Mouse (Mus musculus): ENCODE data around the gene Phyh.

- TF ChIP-seq CTCF (IDR thresholded peaks at IDR 0.05; ENCODE audit: borderline replicate concordance, control insufficient read depth, extremely low read depth, insufficient read depth, low read length, poor library complexity) (no peak), POLR2A (IDR thresholded peaks at IDR 0.05; ENCODE audit: control insufficient read depth, extremely low read depth, insufficient read depth, low read length, poor library complexity) (no peak)
Measured at GRCm38 (mm10) chr2:4909909-4910308, 8.9 kb upstream of the Phyh start.

Data from thymus, adult 2 months (tissue).